Mouse (Mus musculus) heart, adult 2 months (tissue): Measurements from ENCODE around the gene Cox10. TPM values are rescaled to one million over a fixed set of nuclear protein-coding genes. Genes with fewer than 3 reads are reported as not detected.

Source experiments
- DNase-seq, 2 experiments: peaks; one replicate each; pipeline ENCODE4 v3.0.0; 2021
- H3K27ac ChIP-seq: fragments of 200-600 bp; 2 replicates; pipeline ENCODE4 v1.8.1; 2022
- H3K27me3 ChIP-seq: fragments of 200-500 bp; 2 replicates; pipeline ENCODE4 v1.6.1; 2012; ENCODE audit warnings: mild to moderate bottlenecking, low read length, inconsistent platforms, mixed read lengths; ENCODE audit not compliant: control insufficient read depth, insufficient read depth
- H3K36me3 ChIP-seq: fragments of 200-500 bp; 2 replicates; pipeline ENCODE4 v1.6.1; 2012; ENCODE audit warnings: low read length, inconsistent platforms; ENCODE audit not compliant: control insufficient read depth, insufficient read depth
- H3K4me1 ChIP-seq: fragments of 200-500 bp; 2 replicates; pipeline ENCODE4 v1.6.1; 2011; ENCODE audit warnings: low read length; ENCODE audit not compliant: control insufficient read depth, insufficient read depth
- H3K4me3 ChIP-seq: fragments of 200-600 bp; 2 replicates; pipeline ENCODE4 v1.8.1; 2022
- H3K79me2 ChIP-seq: fragments of 200-500 bp; replicated peaks from 2 replicates; pipeline ENCODE4 v1.6.1; 2012; ENCODE audit warnings: mild to moderate bottlenecking, inconsistent platforms, low read length, moderate library complexity, mixed read lengths; ENCODE audit not compliant: control insufficient read depth, insufficient read depth
- H3K9ac ChIP-seq: fragments of 200-500 bp; 2 replicates; pipeline ENCODE4 v1.6.1; 2012; ENCODE audit warnings: low read depth, mild to moderate bottlenecking, control low read depth, inconsistent platforms, low read length, mixed read lengths
- CTCF ChIP-seq: fragments of 200-600 bp; IDR thresholded peaks from 2 replicates; pipeline ENCODE4 v1.8.1; 2022; ENCODE audit warnings: antibody characterized with exemption, mild to moderate bottlenecking, moderate library complexity
- EP300 ChIP-seq: fragments of 200-500 bp; IDR thresholded peaks from 2 replicates; pipeline ENCODE4 v1.6.1; 2011; ENCODE audit warnings: low read depth, low read length, control low read depth; ENCODE audit not compliant: insufficient read depth
- POLR2A ChIP-seq: fragments of 200-500 bp; IDR thresholded peaks from 2 replicates; pipeline ENCODE4 v1.6.1; 2011; ENCODE audit warnings: mild to moderate bottlenecking, low read depth, low read length, control low read depth; ENCODE audit not compliant: insufficient read depth
- WGBS: fragments of 180-500 bp; shearing (Covaris S2); methylation state at CpG from one replicate; pipeline ENCODE4 v1.1.7; 2018; 5-methylcytosine and 5-hydroxymethylcytosine counted together
- intact Hi-C: fragments of 180-260 bp; cut with DNase I; formaldehyde crosslinking; loops from one replicate; pipeline ENCODE4 v1.15.1; 2025
- polyA plus RNA-seq: library from polyadenylated mRNA; depleted of rRNA; stranded (reverse); fragments of >200 nt; gene quantifications from 2 replicates; pipeline ENCODE4 v1.2.3, GENCODE M21; 2012
- total RNA-seq, 2 experiments: library from RNA; stranded (reverse); gene quantifications; 2 replicates each; pipeline ENCODE4 v1.2.3; 2021

Gene Cox10
- total and polyA plus RNA-seq, 3 experiments = 52.9 to 81.0 (median 67.4) TPM

GRCm38 (mm10) chr11:64022403-64023047 is 56.7 kb downstream of the Cox10 start:
- no peak for TF ChIP-seq CTCF
- H3K27me3 ChIP-seq = no peaks in the 10 kb centered on the region
- no peaks in the 10 kb centered on the region; the same call in 1 of the 2 replicates for H3K79me2 ChIP-seq
- no peak for DNase-seq
- peaks cover 2% of the 10 kb centered on the region; the same call in 1 of the 2 replicates for H3K4me1 ChIP-seq
- no peak overlapping the region for H3K27ac ChIP-seq
- WGBS = 82% methylated on average over 9 of the region's 9 CpGs
- H3K4me3 ChIP-seq = no peak overlapping the region
- no peaks in the 10 kb centered on the region for H3K36me3 ChIP-seq
- intact Hi-C loops = no loop called here
- H3K9ac ChIP-seq = no peak overlapping the region

- 74% methylated on average over 8 of the region's 8 CpGs for WGBS
- no peak overlapping the region for H3K9ac ChIP-seq
- no peak overlapping the region for H3K27ac ChIP-seq
- H3K79me2 ChIP-seq = peaks cover 2% of the 10 kb centered on the region; the same call in 1 of the 2 replicates
- no peak for DNase-seq
- intact Hi-C loops = no loop called here
- H3K4me3 ChIP-seq = no peak overlapping the region
- no peaks in the 10 kb centered on the region for H3K36me3 ChIP-seq
- TF ChIP-seq EP300 (no peak), POLR2A (no peak)
- no peaks in the 10 kb centered on the region for H3K4me1 ChIP-seq
- H3K27me3 ChIP-seq = no peaks in the 10 kb centered on the region
Observed at GRCm38 (mm10) chr11:64019235-64019634, 60.0 kb downstream of the Cox10 start.

- Histone ChIP-seq H3K36me3 (no peaks in the 10 kb centered on the region), H3K27me3 (no peaks in the 10 kb centered on the region), H3K27ac (no peak overlapping the region), H3K4me3 (no peak overlapping the region), H3K79me2 (peaks cover 2% of the 10 kb centered on the region; the same call in 1 of the 2 replicates), H3K9ac (no peak overlapping the region), H3K4me1 (no peaks in the 10 kb centered on the region)
- WGBS = 72% methylated on average over 5 of the region's 5 CpGs
- intact Hi-C loops = no loop called here
- TF ChIP-seq EP300 (no peak), CTCF (no peak), POLR2A (no peak)
- DNase-seq = no peak
Observed at GRCm38 (mm10) chr11:64018165-64018564, 61.1 kb downstream of the Cox10 start.

GRCm38 (mm10) chr11:64015309-64015708 is 64.0 kb downstream of the Cox10 start:
- 78% methylated on average over 6 of the region's 6 CpGs for WGBS
- no peaks in the 10 kb centered on the region for H3K4me1 ChIP-seq
- no peak for DNase-seq
- no peaks in the 10 kb centered on the region for H3K36me3 ChIP-seq
- H3K27me3 ChIP-seq = no peaks in the 10 kb centered on the region
- H3K79me2 ChIP-seq = peaks cover 2% of the 10 kb centered on the region; the same call in 1 of the 2 replicates
- intact Hi-C loops = no loop called here
- no peak overlapping the region for H3K27ac ChIP-seq
- H3K4me3 ChIP-seq = no peak overlapping the region
- TF ChIP-seq POLR2A (no peak), CTCF (no peak), EP300 (no peak)
- no peak overlapping the region for H3K9ac ChIP-seq

- Histone ChIP-seq H3K36me3 (no peaks in the 10 kb centered on the region), H3K79me2 (no peaks in the 10 kb centered on the region), H3K9ac (no peak overlapping the region), H3K4me3 (no peak overlapping the region), H3K27me3 (no peaks in the 10 kb centered on the region), H3K4me1 (no peaks in the 10 kb centered on the region), H3K27ac (no peak overlapping the region)
- intact Hi-C loops = no loop called here
- DNase-seq = no peak
- TF ChIP-seq EP300 (no peak), POLR2A (no peak), CTCF (no peak)
- 55% methylated on average over 22 of the region's 22 CpGs for WGBS
Observed at GRCm38 (mm10) chr11:64010724-64011496, 68.4 kb downstream of the Cox10 start.

GRCm38 (mm10) chr11:64004152-64004551 is 75.1 kb downstream of the Cox10 start:
- no peak for TF ChIP-seq EP300
- TF ChIP-seq CTCF = no peak
- no peak for TF ChIP-seq POLR2A
- peaks cover 6% of the 10 kb centered on the region for H3K4me1 ChIP-seq
- no peak overlapping the region for H3K27ac ChIP-seq
- no peaks in the 10 kb centered on the region for H3K27me3 ChIP-seq
- H3K9ac ChIP-seq = no peak overlapping the region
- 96% methylated on average over 4 of the region's 4 CpGs for WGBS
- H3K79me2 ChIP-seq = no peaks in the 10 kb centered on the region
- intact Hi-C loops = no loop called here
- DNase-seq = no peak
- H3K36me3 ChIP-seq = no peaks in the 10 kb centered on the region; the same call in 1 of the 2 replicates
- H3K4me3 ChIP-seq = no peak overlapping the region
